Mouse (Mus musculus) hindbrain, embryonic 15.5 days (tissue): ENCODE results near the gene Inmt. TPM values are rescaled to one million over a fixed set of nuclear protein-coding genes. Genes with fewer than 3 reads are reported as not detected.

Experiments used
- ATAC-seq: fragments of 200-750 bp; cut with Nextera tagmentation; 2 replicates; pipeline ENCODE4 v1.8.0; 2017; ENCODE audit warnings: low read depth, moderate number of reproducible peaks, moderate TSS enrichment; ENCODE audit not compliant: low FRiP score
- H3K27ac ChIP-seq: fragments of 300-500 bp; sonication (generic); replicated peaks from 2 replicates; pipeline ENCODE4 v1.5.1; 2015; ENCODE audit warnings: mild to moderate bottlenecking, inconsistent platforms
- H3K27me3 ChIP-seq: fragments of 300-500 bp; sonication (generic); 2 replicates; pipeline ENCODE4 v1.6.1; 2015; ENCODE audit warnings: control low read depth, inconsistent platforms
- H3K36me3 ChIP-seq: fragments of 300-500 bp; sonication (generic); 2 replicates; pipeline ENCODE4 v1.6.1; 2015; ENCODE audit warnings: control low read depth, inconsistent platforms
- H3K4me1 ChIP-seq: fragments of 300-500 bp; sonication (generic); replicated peaks from 2 replicates; pipeline ENCODE4 v1.6.1; 2015; ENCODE audit warnings: control low read depth, inconsistent platforms
- H3K4me2 ChIP-seq: fragments of 300-500 bp; sonication (generic); 2 replicates; pipeline ENCODE4 v1.6.1; 2015; ENCODE audit warnings: moderate library complexity, mild to moderate bottlenecking, inconsistent platforms
- H3K4me3 ChIP-seq: fragments of 300-500 bp; sonication (generic); 2 replicates; pipeline ENCODE4 v1.5.1; 2015; ENCODE audit warnings: mild to moderate bottlenecking, inconsistent platforms
- H3K9ac ChIP-seq: fragments of 300-500 bp; sonication (generic); 2 replicates; pipeline ENCODE4 v1.6.1; 2015; ENCODE audit warnings: inconsistent platforms
- H3K9me3 ChIP-seq: fragments of 300-500 bp; sonication (generic); 2 replicates; pipeline ENCODE4 v1.6.1; 2016; ENCODE audit warnings: control low read depth, inconsistent platforms
- whole genome bisulfite sequencing: fragments of 180-500 bp; shearing (Covaris S2); methylation state at CpG from one replicate; pipeline ENCODE4 v1.1.7; 2015; 5-methylcytosine and 5-hydroxymethylcytosine counted together
- polyA plus RNA-seq: library from polyadenylated mRNA; unstranded; fragments of >200 nt; fragmentation: Nextera tagmentation; extraction: Ambion mirVana; gene quantifications from 2 replicates; pipeline ENCODE4 v1.2.1, GENCODE M21; 2015

The Inmt gene
- not detected in 2 replicates for polyA plus RNA-seq

GRCm38 (mm10) chr6:55174741-55175181 is at the start of gene Inmt:
Inmt (minus strand) TSS chr6:55175043.
- 74% methylated on average over 1 of the region's 1 CpGs for WGBS
- Histone ChIP-seq H3K9ac (no peak within 1 kb of the TSS), H3K4me3 (no peak within 1 kb of the TSS), H3K9me3 (no peaks in the 10 kb centered on the region), H3K4me1 (no peaks in the 10 kb centered on the region), H3K4me2 (no peak within 1 kb of the TSS), H3K27me3 (peaks cover 26% of the 10 kb centered on the region; the same call in 1 of the 2 replicates), H3K36me3 (no peaks in the 10 kb centered on the region), H3K27ac (no peak within 1 kb of the TSS)
- no peak for ATAC-seq

- WGBS: 92% methylated on average over 8 of the region's 8 CpGs
- H3K27ac ChIP-seq: no peak overlapping the region
- no peak for ATAC-seq
- H3K4me3 ChIP-seq: no peak overlapping the region
- no peaks in the 10 kb centered on the region for H3K27me3 ChIP-seq
- no peaks in the 10 kb centered on the region for H3K9me3 ChIP-seq
- H3K4me1 ChIP-seq: no peaks in the 10 kb centered on the region
- no peak overlapping the region for H3K9ac ChIP-seq
- peaks cover 15% of the 10 kb centered on the region for H3K36me3 ChIP-seq
- no peak overlapping the region for H3K4me2 ChIP-seq
These were observed 49.1 kb upstream of the Inmt start for GRCm38 (mm10) chr6:55223986-55224385.

GRCm38 (mm10) chr6:55218232-55218631 is 43.4 kb upstream of the Inmt start:
- H3K9me3 ChIP-seq: no peaks in the 10 kb centered on the region
- no peak overlapping the region for H3K4me3 ChIP-seq
- H3K36me3 ChIP-seq: peaks cover 16% of the 10 kb centered on the region
- no peak for ATAC-seq
- no peak overlapping the region for H3K4me2 ChIP-seq
- no peaks in the 10 kb centered on the region for H3K27me3 ChIP-seq
- 88% methylated on average over 9 of the region's 9 CpGs for WGBS
- no peak overlapping the region for H3K27ac ChIP-seq
- H3K9ac ChIP-seq: no peak overlapping the region
- no peaks in the 10 kb centered on the region for H3K4me1 ChIP-seq

- no peak overlapping the region for H3K9ac ChIP-seq
- no peaks in the 10 kb centered on the region for H3K9me3 ChIP-seq
- H3K27me3 ChIP-seq: no peaks in the 10 kb centered on the region
- peaks cover 17% of the 10 kb centered on the region for H3K36me3 ChIP-seq
- H3K4me2 ChIP-seq: no peak overlapping the region
- H3K4me1 ChIP-seq: no peaks in the 10 kb centered on the region
- 74% methylated on average over 3 of the region's 3 CpGs for WGBS
- no peak overlapping the region for H3K4me3 ChIP-seq
- no peak for ATAC-seq
- no peak overlapping the region for H3K27ac ChIP-seq
These were observed 39.7 kb upstream of the Inmt start for GRCm38 (mm10) chr6:55214541-55214940.

GRCm38 (mm10) chr6:55210423-55211365 is 35.9 kb upstream of the Inmt start:
- Histone ChIP-seq H3K4me2 (no peak overlapping the region), H3K27ac (no peak overlapping the region), H3K4me1 (no peaks in the 10 kb centered on the region), H3K9ac (no peak overlapping the region), H3K36me3 (0 out of 2 replicates have a peak, but pooled peaks cover 3% of the 10 kb centered on the region), H3K27me3 (no peaks in the 10 kb centered on the region), H3K4me3 (no peak overlapping the region), H3K9me3 (no peaks in the 10 kb centered on the region)
- WGBS: 77% methylated on average over 15 of the region's 15 CpGs
- ATAC-seq: no peak

- no peaks in the 10 kb centered on the region for H3K9me3 ChIP-seq
- H3K27ac ChIP-seq: no peak overlapping the region
- H3K27me3 ChIP-seq: no peaks in the 10 kb centered on the region
- no peak overlapping the region for H3K9ac ChIP-seq
- peaks cover 12% of the 10 kb centered on the region for H3K4me1 ChIP-seq
- no peak for ATAC-seq
- no peak overlapping the region for H3K4me2 ChIP-seq
- 0 out of 2 replicates have a peak, but pooled peaks cover under 1% of the 10 kb centered on the region for H3K36me3 ChIP-seq
- 86% methylated on average over 8 of the region's 8 CpGs for WGBS
- no peak overlapping the region for H3K4me3 ChIP-seq
These were observed 32.9 kb upstream of the Inmt start for GRCm38 (mm10) chr6:55207786-55208185.

- Histone ChIP-seq H3K4me2 (peak overlapping the region; percentile 72), H3K27me3 (no peaks in the 10 kb centered on the region), H3K4me3 (peak overlapping the region; percentile 54), H3K9ac (peak overlapping the region; percentile 46), H3K27ac (peak overlapping the region; percentile 88), H3K4me1 (peaks cover 14% of the 10 kb centered on the region), H3K36me3 (no peaks in the 10 kb centered on the region), H3K9me3 (no peaks in the 10 kb centered on the region)
- WGBS: 81% methylated on average over 3 of the region's 3 CpGs
- no peak; the same call in 1 of the 2 replicates for ATAC-seq
These were observed 29.1 kb upstream of the Inmt start for GRCm38 (mm10) chr6:55203931-55204330.

- ATAC-seq: peak; percentile 96
- no peaks in the 10 kb centered on the region for H3K9me3 ChIP-seq
- peak within 1 kb of the TSS; percentile 88 for H3K27ac ChIP-seq
- 4% methylated on average over 32 of the region's 33 CpGs for WGBS
- H3K4me2 ChIP-seq: peak within 1 kb of the TSS; percentile 72
- H3K4me1 ChIP-seq: peaks cover 14% of the 10 kb centered on the region
- no peaks in the 10 kb centered on the region for H3K27me3 ChIP-seq
- H3K36me3 ChIP-seq: no peaks in the 10 kb centered on the region
- peak within 1 kb of the TSS; percentile 54 for H3K4me3 ChIP-seq
- peak within 1 kb of the TSS; percentile 46 for H3K9ac ChIP-seq
These were observed 28.4 kb upstream of the Inmt start, which contains the start of gene Mindy4 for GRCm38 (mm10) chr6:55202913-55203910. Mindy4 (plus strand) TSS chr6:55203383.

GRCm38 (mm10) chr6:55199047-55199446 is 24.2 kb upstream of the Inmt start:
- Histone ChIP-seq H3K36me3 (no peaks in the 10 kb centered on the region), H3K9ac (no peak overlapping the region), H3K4me3 (no peak overlapping the region), H3K27ac (no peak overlapping the region), H3K4me1 (peaks cover 10% of the 10 kb centered on the region), H3K4me2 (no peak overlapping the region), H3K9me3 (no peaks in the 10 kb centered on the region), H3K27me3 (no peaks in the 10 kb centered on the region)
- 100% methylated on average over 3 of the region's 3 CpGs for WGBS
- no peak for ATAC-seq

- H3K9ac ChIP-seq: no peak overlapping the region
- H3K27ac ChIP-seq: no peak overlapping the region
- H3K4me1 ChIP-seq: no peaks in the 10 kb centered on the region
- no peaks in the 10 kb centered on the region for H3K9me3 ChIP-seq
- ATAC-seq: no peak
- no peaks in the 10 kb centered on the region for H3K36me3 ChIP-seq
- WGBS: 92% methylated on average over 3 of the region's 3 CpGs
- no peaks in the 10 kb centered on the region for H3K27me3 ChIP-seq
- no peak overlapping the region for H3K4me2 ChIP-seq
- H3K4me3 ChIP-seq: no peak overlapping the region
These were observed 18.3 kb upstream of the Inmt start for GRCm38 (mm10) chr6:55193171-55193570.

- 73% methylated on average over 4 of the region's 4 CpGs for WGBS
- Histone ChIP-seq H3K4me2 (no peak overlapping the region), H3K9me3 (no peaks in the 10 kb centered on the region), H3K36me3 (no peaks in the 10 kb centered on the region), H3K4me1 (no peaks in the 10 kb centered on the region), H3K27me3 (no peaks in the 10 kb centered on the region), H3K9ac (no peak overlapping the region), H3K27ac (no peak overlapping the region), H3K4me3 (no peak overlapping the region)
- no peak for ATAC-seq
These were observed 16.7 kb upstream of the Inmt start for GRCm38 (mm10) chr6:55191537-55191936.
